Mouse (Mus musculus) limb, embryonic 11.5 days (tissue): Measurements from ENCODE around the gene Myof. TPM values are rescaled to one million over a fixed set of nuclear protein-coding genes. Genes with fewer than 3 reads are reported as not detected.
A peak's percentile ranks its signal among the peaks of the same experiment; 100 is the strongest.

Source experiments
- ATAC-seq: fragments of 200-750 bp; cut with Nextera tagmentation; 2 replicates; pipeline ENCODE4 v1.8.0; 2017; ENCODE audit warnings: low read depth; ENCODE audit not compliant: insufficient number of reproducible peaks, low FRiP score, low TSS enrichment
- DNase-seq: peaks from one replicate; pipeline ENCODE4 v3.0.0-alpha.2; 2015; ENCODE audit warnings: low spot score
- H3K27ac ChIP-seq: fragments of 300-500 bp; sonication (generic); replicated peaks from 2 replicates; pipeline ENCODE4 v1.5.1; 2014; ENCODE audit warnings: low read depth, mild to moderate bottlenecking, low read length
- H3K27me3 ChIP-seq: fragments of 300-500 bp; sonication (generic); 2 replicates; pipeline ENCODE4 v1.6.1; 2014; ENCODE audit warnings: mild to moderate bottlenecking, low read length, mixed read lengths; ENCODE audit not compliant: control insufficient read depth, insufficient read depth
- H3K36me3 ChIP-seq: fragments of 300-500 bp; sonication (generic); 2 replicates; pipeline ENCODE4 v1.6.1; 2014; ENCODE audit warnings: mild to moderate bottlenecking, low read length, moderate library complexity, mixed read lengths; ENCODE audit not compliant: control insufficient read depth, insufficient read depth
- H3K4me1 ChIP-seq: fragments of 300-500 bp; sonication (generic); 2 replicates; pipeline ENCODE4 v1.6.1; 2014; ENCODE audit warnings: low read length, mixed read lengths; ENCODE audit not compliant: control insufficient read depth, insufficient read depth
- H3K4me2 ChIP-seq: fragments of 300-500 bp; sonication (generic); 2 replicates; pipeline ENCODE4 v1.6.1; 2014; ENCODE audit warnings: low read depth, mild to moderate bottlenecking, moderate library complexity; ENCODE audit not compliant: severe bottlenecking
- H3K4me3 ChIP-seq: fragments of 300-500 bp; sonication (generic); 2 replicates; pipeline ENCODE4 v1.5.1; 2014; ENCODE audit warnings: low read depth, low read length
- H3K9ac ChIP-seq: fragments of 300-500 bp; sonication (generic); 2 replicates; pipeline ENCODE4 v1.6.1; 2014; ENCODE audit warnings: mild to moderate bottlenecking, low read length
- H3K9me3 ChIP-seq: fragments of 300-500 bp; sonication (generic); 2 replicates; pipeline ENCODE4 v1.6.1; 2016; ENCODE audit warnings: low read length; ENCODE audit not compliant: control insufficient read depth
- WGBS: fragments of 180-500 bp; shearing (Covaris S2); extraction: QIAGEN DNeasy Blood & Tissue Kit; methylation state at CpG from one replicate; pipeline ENCODE4 v1.1.7; 2014; 5-methylcytosine and 5-hydroxymethylcytosine counted together
- polyA plus RNA-seq: library from polyadenylated mRNA; unstranded; fragments of >200 nt; fragmentation: Nextera tagmentation; extraction: Ambion mirVana; gene quantifications from 2 replicates; pipeline ENCODE4 v1.2.1, GENCODE M21; 2014

Gene Myof
- polyA plus RNA-seq, 1 experiment from 2014 or later: 3.1 TPM

- WGBS: 86% methylated on average over 10 of the region's 10 CpGs
- Histone ChIP-seq H3K27me3 (no peaks in the 10 kb centered on the region), H3K4me1 (no peaks in the 10 kb centered on the region), H3K4me3 (no peak overlapping the region), H3K27ac (no peak overlapping the region), H3K9me3 (no peaks in the 10 kb centered on the region), H3K9ac (no peak overlapping the region), H3K36me3 (no peaks in the 10 kb centered on the region), H3K4me2 (no peak overlapping the region)
- DNase-seq: no peak
- no peak for ATAC-seq
These were observed 104.2 kb downstream of the Myof start for GRCm38 (mm10) chr19:37939203-37939602.

GRCm38 (mm10) chr19:37937092-37937491, 106.3 kb downstream of the Myof start:
- H3K27ac ChIP-seq: no peak overlapping the region
- ATAC-seq: no peak
- H3K27me3 ChIP-seq: no peaks in the 10 kb centered on the region
- H3K4me1 ChIP-seq: no peaks in the 10 kb centered on the region
- H3K9ac ChIP-seq: no peak overlapping the region
- DNase-seq: no peak
- no peaks in the 10 kb centered on the region for H3K36me3 ChIP-seq
- no peak overlapping the region for H3K4me2 ChIP-seq
- no peak overlapping the region for H3K4me3 ChIP-seq
- no peaks in the 10 kb centered on the region for H3K9me3 ChIP-seq

DNA sequence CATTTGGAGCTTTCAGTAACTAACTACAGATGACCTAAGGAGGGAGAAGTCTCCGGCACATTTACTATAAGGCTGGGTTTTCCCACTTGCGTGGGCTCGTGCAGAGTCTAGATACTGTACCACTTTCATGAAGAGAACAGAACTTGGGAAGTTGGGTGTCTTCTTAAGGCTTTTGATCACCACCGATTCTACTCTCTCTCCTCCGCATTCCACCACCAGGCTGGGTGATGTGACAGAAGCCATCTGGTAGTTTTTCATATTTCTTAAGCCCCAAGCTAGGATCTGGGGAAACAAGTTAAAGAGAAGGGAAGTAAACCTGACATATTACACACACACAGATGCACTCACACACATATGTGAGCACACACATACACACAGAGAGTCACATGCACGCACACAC, 108.7 kb downstream of the Myof start:
- H3K27ac ChIP-seq: no peak overlapping the region
- no peaks in the 10 kb centered on the region for H3K27me3 ChIP-seq
- no peak for DNase-seq
- no peak overlapping the region for H3K4me2 ChIP-seq
- no peaks in the 10 kb centered on the region for H3K4me1 ChIP-seq
- H3K4me3 ChIP-seq: no peak overlapping the region
- no peaks in the 10 kb centered on the region for H3K36me3 ChIP-seq
- H3K9ac ChIP-seq: no peak overlapping the region
- 83% methylated on average over 6 of the region's 6 CpGs for WGBS
- no peak for ATAC-seq
- no peaks in the 10 kb centered on the region for H3K9me3 ChIP-seq

- no peak overlapping the region for H3K27ac ChIP-seq
- H3K27me3 ChIP-seq: no peaks in the 10 kb centered on the region
- no peaks in the 10 kb centered on the region for H3K9me3 ChIP-seq
- H3K4me3 ChIP-seq: no peak overlapping the region
- H3K4me1 ChIP-seq: no peaks in the 10 kb centered on the region
- no peaks in the 10 kb centered on the region for H3K36me3 ChIP-seq
- no peak for ATAC-seq
- H3K4me2 ChIP-seq: no peak overlapping the region
- H3K9ac ChIP-seq: no peak overlapping the region
- DNase-seq: no peak
- WGBS: 93% methylated on average over 2 of the region's 2 CpGs
These were observed 111.2 kb downstream of the Myof start for GRCm38 (mm10) chr19:37932198-37932597.

DNA sequence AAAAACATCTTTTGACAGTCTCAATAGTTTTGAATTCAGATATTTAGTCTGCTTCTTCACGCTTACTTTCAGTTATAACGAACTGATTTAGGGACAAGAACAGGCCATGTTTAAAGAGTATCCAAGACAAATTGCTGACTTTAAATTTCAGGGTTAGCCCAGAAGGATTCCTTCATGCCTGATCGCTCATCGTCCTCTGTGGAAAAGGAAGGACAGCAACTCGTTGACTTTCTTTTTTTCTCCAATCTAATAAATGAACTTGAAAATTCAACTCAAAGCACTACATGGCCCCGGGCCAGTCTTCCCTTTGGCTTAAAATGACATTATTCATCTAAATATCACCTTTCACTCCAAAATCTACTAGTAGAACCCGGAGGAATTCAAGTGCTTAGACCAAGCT, 115.5 kb downstream of the Myof start:
- ATAC-seq: no peak
- no peaks in the 10 kb centered on the region for H3K36me3 ChIP-seq
- WGBS: 94% methylated on average over 7 of the region's 7 CpGs
- H3K27me3 ChIP-seq: no peaks in the 10 kb centered on the region
- H3K9me3 ChIP-seq: no peaks in the 10 kb centered on the region
- DNase-seq: no peak
- H3K4me1 ChIP-seq: no peaks in the 10 kb centered on the region
- no peak overlapping the region for H3K27ac ChIP-seq
- no peak overlapping the region for H3K4me2 ChIP-seq
- H3K4me3 ChIP-seq: no peak overlapping the region
- H3K9ac ChIP-seq: no peak overlapping the region

DNA sequence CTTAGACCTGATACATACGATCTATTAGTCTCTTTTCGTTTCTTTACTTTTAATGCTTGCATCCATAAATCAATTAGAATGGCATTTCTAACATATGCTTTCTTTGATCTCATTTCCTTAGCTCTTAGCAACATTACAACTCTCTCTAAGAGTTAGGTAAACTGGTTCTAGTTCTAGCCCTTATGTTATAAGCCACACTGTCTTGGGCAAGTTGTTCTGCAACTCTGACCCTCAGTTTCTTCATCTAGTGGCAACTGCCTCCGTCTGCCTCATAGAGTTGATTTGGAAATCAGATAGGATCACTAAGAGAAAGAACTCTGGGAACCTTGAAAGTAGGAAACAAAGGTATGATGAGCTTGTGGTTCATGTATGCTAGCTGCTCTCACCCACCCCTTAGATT, 118.1 kb downstream of the Myof start:
- Histone ChIP-seq H3K9ac (no peak overlapping the region), H3K4me1 (no peaks in the 10 kb centered on the region), H3K4me3 (no peak overlapping the region), H3K36me3 (no peaks in the 10 kb centered on the region), H3K27me3 (no peaks in the 10 kb centered on the region), H3K4me2 (no peak overlapping the region), H3K27ac (no peak overlapping the region), H3K9me3 (no peaks in the 10 kb centered on the region)
- 76% methylated on average over 3 of the region's 3 CpGs for WGBS
- DNase-seq (no peak), ATAC-seq (no peak)

GRCm38 (mm10) chr19:37924266-37924665, 119.1 kb downstream of the Myof start:
- ATAC-seq: no peak
- Histone ChIP-seq H3K4me2 (no peak overlapping the region), H3K27ac (no peak overlapping the region), H3K9ac (no peak overlapping the region), H3K4me3 (no peak overlapping the region), H3K9me3 (no peaks in the 10 kb centered on the region), H3K27me3 (no peaks in the 10 kb centered on the region), H3K4me1 (0 out of 2 replicates have a peak, but pooled peaks cover 2% of the 10 kb centered on the region), H3K36me3 (no peaks in the 10 kb centered on the region)
- no peak for DNase-seq
- WGBS: 46% methylated on average over 3 of the region's 3 CpGs

DNA sequence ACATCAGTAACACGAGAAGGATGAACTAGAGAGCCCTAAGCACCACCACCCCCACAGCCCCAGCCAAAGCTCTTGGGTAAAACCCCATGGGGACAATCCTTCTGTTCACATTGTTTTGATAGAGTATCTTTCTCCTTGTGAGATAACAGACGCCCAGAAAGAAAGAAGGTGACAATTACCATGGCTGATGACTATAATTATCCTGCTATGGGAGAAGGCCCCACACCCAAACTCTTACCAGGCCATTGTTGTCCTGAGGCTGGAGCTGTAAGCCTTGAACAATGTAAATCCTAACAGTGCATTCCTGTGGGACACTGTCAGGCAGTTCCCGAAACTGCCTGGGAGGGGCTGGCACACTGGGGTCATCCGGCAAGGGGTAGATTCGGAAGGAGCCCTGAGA, 122.3 kb downstream of the Myof start:
- Histone ChIP-seq H3K27me3 (no peaks in the 10 kb centered on the region), H3K9ac (no peak overlapping the region), H3K27ac (no peak overlapping the region), H3K9me3 (no peaks in the 10 kb centered on the region), H3K4me2 (no peak overlapping the region), H3K36me3 (no peaks in the 10 kb centered on the region), H3K4me1 (peaks cover 9% of the 10 kb centered on the region; the same call in 1 of the 2 replicates), H3K4me3 (no peak overlapping the region)
- 59% methylated on average over 5 of the region's 5 CpGs for WGBS
- ATAC-seq (no peak), DNase-seq (no peak)

DNA sequence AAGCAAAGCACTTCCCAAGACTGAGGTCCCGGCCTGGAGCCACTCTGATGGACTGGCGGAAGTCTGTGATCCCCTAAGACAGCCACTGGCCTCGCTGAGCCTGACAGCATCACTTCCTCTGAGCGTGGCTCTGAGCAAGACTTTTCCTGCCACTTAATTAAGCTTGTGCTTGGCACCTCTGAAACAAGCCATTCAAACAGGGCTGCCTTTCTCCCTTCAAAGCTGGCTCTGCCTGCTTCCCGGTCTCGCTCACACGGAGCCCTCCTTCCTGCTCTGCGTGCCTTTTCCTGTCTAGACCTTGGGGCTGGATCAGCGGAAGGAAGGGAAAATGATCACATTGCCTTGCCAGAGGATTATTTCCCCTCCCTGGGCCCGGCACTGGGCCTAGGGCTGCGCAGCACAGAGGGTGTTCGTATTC, 124.9 kb downstream of the Myof start:
- H3K9me3 ChIP-seq: no peaks in the 10 kb centered on the region
- H3K27ac ChIP-seq: peak overlapping the region; percentile 22; the same call in 1 of the 2 replicates
- peak; percentile 35; the same call in 1 of the 2 replicates for ATAC-seq
- DNase-seq: peak; percentile 57
- H3K27me3 ChIP-seq: no peaks in the 10 kb centered on the region
- H3K4me1 ChIP-seq: peaks cover 9% of the 10 kb centered on the region; the same call in 1 of the 2 replicates
- 31% methylated on average over 12 of the region's 12 CpGs for WGBS
- H3K36me3 ChIP-seq: no peaks in the 10 kb centered on the region
- H3K9ac ChIP-seq: 0 out of 2 replicates have a peak overlapping the region, but pooled peaks have one; percentile 22
- H3K4me3 ChIP-seq: no peak overlapping the region
- no peak overlapping the region for H3K4me2 ChIP-seq
